Mouse (Mus musculus): ENCODE measurements around the gene 2310039H08Rik. TPM values are rescaled to one million over a fixed set of nuclear protein-coding genes. Genes with fewer than 3 reads are reported as not detected.

The 2310039H08Rik gene
- total RNA-seq (2021) = 1 to 10 TPM; 9.5 to 9.6 TPM
- long read RNA-seq, experiment 1, transcript 2310039H08Rik-201 (1 exons, 762 nt) = major isoform, 16 of 16 reads
- long read RNA-seq, experiment 1, partial matches to known transcripts = 0 of 16 reads
- long read RNA-seq, experiment 1, other reads (novel, unspliced or antisense) = 0 of 16 reads
- long read RNA-seq, experiment 2, transcript 2310039H08Rik-201 (1 exons, 762 nt) = major isoform, 5 of 5 reads
- long read RNA-seq, experiment 2, partial matches to known transcripts = 0 of 5 reads
- long read RNA-seq, experiment 2, other reads (novel, unspliced or antisense) = 0 of 5 reads

GRCm38 (mm10) chr17:46772404-46773277 is at the start of gene 2310039H08Rik:
TSS of gene 2310039H08Rik (plus strand) at chr17:46772635.
- intact Hi-C loops (cut with DNase I) = loop anchor here (2.0 kb wide), 1 partner anchor 60 kb away; no protein-coding TSS in a partner anchor
- DNase-seq (ENCODE audit: low spot score in 2 of 2) = peak; percentile 79 to 87

DNA sequence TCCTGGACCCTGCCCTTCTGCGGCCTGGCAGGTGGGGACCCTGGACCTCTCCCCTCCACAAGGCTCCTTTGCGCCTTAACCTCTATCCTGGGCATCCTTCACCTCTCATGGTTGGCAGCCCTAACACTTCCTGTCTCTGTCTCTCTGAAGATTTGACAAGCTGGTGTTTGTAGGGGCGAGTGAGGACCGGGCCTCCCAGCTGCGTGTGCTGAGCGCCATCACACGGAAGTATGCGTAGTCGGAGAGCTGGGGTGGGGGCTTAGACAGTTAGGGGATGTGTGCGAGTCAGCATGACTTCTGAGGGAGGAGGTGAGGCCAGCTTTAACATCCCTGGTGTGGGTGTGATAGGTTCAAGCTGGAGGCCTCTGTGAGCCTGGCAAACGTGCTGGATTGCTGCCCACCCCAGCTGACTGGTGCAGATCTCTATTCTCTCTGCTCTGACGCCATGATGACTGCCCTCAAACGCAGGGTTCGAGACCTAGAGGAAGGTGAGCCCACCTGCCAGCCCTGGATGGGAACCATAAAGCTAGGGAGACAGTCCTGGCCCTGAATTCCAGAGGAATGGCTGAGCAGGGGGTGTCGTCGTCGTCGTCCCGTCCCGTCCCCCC is 47.9 kb upstream of the 2310039H08Rik start:
- no peak for DNase-seq (ENCODE audit: low spot score in 2 of 2)
- intact Hi-C loops (cut with DNase I) = no loop called here

GRCm38 (mm10) chr17:46725273-46725672 is 47.2 kb upstream of the 2310039H08Rik start:
- intact Hi-C loops (cut with DNase I) = no loop called here
- DNase-seq (ENCODE audit: low spot score in 2 of 2) = no peak

- intact Hi-C loops (cut with DNase I) = no loop called here
- DNase-seq (ENCODE audit: low spot score in 2 of 2) = no peak
These were observed 46.4 kb upstream of the 2310039H08Rik start for GRCm38 (mm10) chr17:46725731-46726645.

DNA sequence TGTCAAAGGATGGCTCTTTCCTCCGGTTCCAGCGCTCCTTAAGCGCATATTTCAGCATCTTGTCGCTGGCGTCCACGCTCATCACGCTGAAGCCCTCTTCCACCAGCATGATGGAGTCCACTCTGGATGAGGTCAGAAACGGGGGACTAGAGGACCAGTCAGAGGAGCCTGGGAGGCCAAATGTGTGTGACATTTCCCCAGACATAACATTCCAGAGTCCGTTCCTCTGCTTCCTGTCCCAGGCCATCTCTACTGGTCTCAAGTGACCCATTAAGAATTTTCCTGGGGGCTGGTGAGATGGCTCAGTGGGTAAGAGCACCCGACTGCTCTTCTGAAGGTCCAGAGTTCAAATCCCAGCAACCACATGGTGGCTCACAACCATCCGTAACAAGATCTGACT is 45.2 kb upstream of the 2310039H08Rik start:
- intact Hi-C loops (cut with DNase I) = no loop called here
- DNase-seq (ENCODE audit: low spot score in 2 of 2) = no peak

DNA sequence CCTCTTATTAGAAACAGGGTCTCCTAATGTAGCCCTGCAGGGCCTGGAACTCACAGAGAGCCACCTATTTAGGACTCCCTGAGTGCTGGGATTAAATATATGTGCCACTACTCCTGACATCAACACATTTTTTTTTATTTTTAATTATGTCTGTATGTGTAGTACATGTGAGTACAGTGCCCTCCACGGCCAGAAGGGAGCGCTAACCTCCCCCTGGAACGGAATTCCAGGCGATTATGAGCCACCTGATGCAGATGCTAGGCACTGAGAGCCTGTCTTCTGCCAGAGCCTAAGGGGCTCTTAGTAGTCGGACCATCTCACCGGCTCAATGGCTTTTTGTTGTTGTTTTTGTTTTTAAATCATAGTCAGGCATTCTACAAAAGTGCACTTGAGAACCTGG is 44.4 kb upstream of the 2310039H08Rik start:
- DNase-seq (ENCODE audit: low spot score in 2 of 2) = no peak
- intact Hi-C loops (cut with DNase I) = no loop called here

DNA sequence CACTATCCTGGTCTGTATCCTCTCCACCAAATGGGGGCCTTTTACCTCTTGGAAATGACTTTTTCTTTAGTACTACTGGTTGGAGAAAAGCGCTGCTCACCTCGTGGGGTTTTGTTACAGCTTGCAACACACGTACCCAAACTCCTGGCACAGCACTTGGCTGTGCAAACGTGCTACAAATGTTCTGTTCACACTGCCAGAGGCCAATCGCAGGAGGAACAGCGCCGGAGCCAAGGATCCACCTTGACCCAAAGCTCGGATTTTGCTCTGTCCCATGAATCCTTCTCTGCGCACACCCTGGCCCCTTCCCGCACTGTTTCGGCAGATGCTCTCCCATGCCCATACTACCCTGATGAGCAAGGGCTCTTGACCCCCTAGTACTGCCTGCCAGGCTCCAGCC is 43.9 kb upstream of the 2310039H08Rik start:
- intact Hi-C loops (cut with DNase I) = no loop called here

GRCm38 (mm10) chr17:46728904-46729318 is 43.5 kb upstream of the 2310039H08Rik start, which contains the start of gene Gnmt:
TSS of gene Gnmt (minus strand) at chr17:46729168.
- intact Hi-C loops (cut with DNase I) = no loop called here
- no peak for DNase-seq (ENCODE audit: low spot score in 2 of 2)

More for the DNA sequence above, 43.9 kb upstream of the 2310039H08Rik start:
- DNase-seq (ENCODE audit: low spot score in 2 of 2) = no peak

DNA sequence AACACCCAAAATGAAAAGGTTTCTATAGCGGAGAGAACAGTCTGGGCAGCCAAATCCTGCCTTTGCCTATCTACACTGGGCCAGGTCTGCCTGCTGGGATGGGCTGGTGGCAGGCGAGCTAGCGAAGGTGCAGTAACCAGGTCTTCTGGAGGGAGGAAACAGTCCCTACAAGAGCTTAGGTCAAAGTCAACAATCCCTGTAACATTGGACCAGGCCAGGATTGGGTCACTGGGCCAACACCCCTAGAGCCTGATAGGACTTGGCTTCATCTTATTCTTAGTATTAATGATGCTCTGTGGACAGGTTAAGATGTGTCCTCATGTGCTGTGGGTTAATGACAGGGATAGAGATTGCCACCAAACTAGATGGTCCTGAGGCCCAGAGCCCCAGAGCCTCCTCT is 38.4 kb upstream of the 2310039H08Rik start:
- DNase-seq (ENCODE audit: low spot score in 2 of 2) = no peak
- intact Hi-C loops (cut with DNase I) = no loop called here

GRCm38 (mm10) chr17:46735287-46735686 is 37.1 kb upstream of the 2310039H08Rik start:
- DNase-seq (ENCODE audit: low spot score in 2 of 2) = no peak
- intact Hi-C loops (cut with DNase I) = no loop called here

- intact Hi-C loops (cut with DNase I) = no loop called here
- peak; percentile 26 to 47 for DNase-seq (ENCODE audit: low spot score in 2 of 2)
These were observed 36.3 kb upstream of the 2310039H08Rik start for GRCm38 (mm10) chr17:46736160-46736559.

DNA sequence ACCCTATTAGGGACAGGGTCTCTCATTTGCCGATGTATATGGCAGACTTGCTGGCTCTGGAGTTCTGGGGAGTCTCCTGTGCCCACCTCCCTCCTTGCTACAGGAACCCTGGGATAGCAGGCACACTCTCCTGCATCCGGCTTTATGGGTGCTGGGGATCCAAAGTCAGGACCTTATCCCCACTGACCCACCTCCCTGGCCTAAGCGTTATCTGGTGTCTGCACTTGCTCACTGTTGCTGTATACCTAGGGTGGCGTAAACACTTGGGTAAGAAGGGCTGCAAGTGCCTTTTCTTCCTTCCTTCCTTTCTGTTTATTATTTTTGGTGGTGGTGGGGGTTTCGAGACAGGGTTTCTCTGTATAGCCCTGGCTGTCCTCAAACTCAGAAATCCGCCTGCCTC is 31.1 kb upstream of the 2310039H08Rik start:
- DNase-seq (ENCODE audit: low spot score in 2 of 2) = no peak
- intact Hi-C loops (cut with DNase I) = no loop called here

DNA sequence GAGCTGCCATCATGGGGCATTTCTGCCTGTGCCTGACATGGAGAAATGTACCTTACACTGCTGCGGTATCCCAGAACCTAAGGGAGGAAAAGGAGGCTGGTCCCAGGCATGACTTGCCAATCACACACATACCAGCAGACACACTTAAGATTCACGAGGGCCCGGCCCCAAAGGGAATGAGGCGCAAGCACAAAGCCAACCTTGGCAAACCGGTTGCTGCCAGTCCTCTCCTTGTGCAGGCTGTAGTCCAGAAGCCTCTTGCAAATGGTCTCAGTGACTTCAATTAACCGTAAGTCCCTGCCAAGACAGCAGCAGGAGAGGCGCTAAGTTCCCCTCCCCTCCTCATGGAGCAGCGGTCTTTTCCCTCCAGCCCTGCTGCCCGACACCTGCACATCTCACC is 29.4 kb upstream of the 2310039H08Rik start:
- DNase-seq (ENCODE audit: low spot score in 2 of 2) = no peak
- intact Hi-C loops (cut with DNase I) = no loop called here

- no peak for DNase-seq (ENCODE audit: low spot score in 2 of 2)
- intact Hi-C loops (cut with DNase I) = no loop called here
These were observed 26.9 kb upstream of the 2310039H08Rik start for GRCm38 (mm10) chr17:46745506-46745905.

- no peak for DNase-seq (ENCODE audit: low spot score in 2 of 2)
- intact Hi-C loops (cut with DNase I) = no loop called here
These were observed 25.2 kb upstream of the 2310039H08Rik start for GRCm38 (mm10) chr17:46747234-46747633.

DNA sequence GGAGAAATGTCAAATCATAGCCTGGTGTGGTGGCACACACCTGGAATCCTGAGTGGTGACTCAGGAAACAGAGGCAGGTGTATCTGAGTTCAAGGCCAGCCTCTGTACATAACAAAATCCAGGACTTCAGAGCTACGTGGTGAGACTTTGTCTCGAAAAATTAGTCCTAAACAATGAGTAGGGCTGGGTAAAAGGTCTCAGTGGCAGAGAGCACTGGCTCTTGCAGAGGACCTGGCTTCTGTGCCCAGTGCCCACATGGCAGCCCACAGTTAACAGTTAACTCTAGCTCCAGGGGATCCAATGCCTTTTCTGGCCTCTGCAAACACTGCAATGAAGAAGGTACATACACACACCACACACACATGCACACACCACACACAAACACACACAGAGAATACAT is 24.6 kb upstream of the 2310039H08Rik start:
- intact Hi-C loops (cut with DNase I) = no loop called here

DNA sequence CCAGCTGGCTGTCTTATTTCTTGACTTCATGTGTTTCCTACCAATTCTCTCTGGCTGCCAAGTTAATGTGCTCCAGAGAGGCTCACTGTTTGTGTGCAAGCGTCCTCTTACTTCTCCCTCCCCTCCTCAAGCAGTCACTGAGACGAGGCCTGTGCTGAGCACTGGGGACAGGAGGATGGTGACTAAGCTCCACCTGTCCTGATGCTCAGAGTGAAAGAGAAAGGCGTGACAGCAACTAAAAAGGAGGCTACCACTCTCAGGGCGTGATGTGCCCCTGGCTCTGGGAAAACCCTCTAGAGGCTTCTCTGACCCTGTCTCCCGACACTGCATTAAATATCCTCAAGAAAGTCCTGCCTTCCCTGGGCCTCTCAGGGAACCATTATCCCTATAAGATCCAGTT is 23.2 kb upstream of the 2310039H08Rik start:
- no peak for DNase-seq (ENCODE audit: low spot score in 2 of 2)
- intact Hi-C loops (cut with DNase I) = no loop called here

More for the DNA sequence above, 24.6 kb upstream of the 2310039H08Rik start:
- no peak for DNase-seq (ENCODE audit: low spot score in 2 of 2)

- DNase-seq (ENCODE audit: low spot score in 2 of 2) = no peak
- intact Hi-C loops (cut with DNase I) = no loop called here
These were observed 21.9 kb upstream of the 2310039H08Rik start for GRCm38 (mm10) chr17:46750580-46750979.
